Comparison of ENCODE assay signal across 8 mouse cellular contexts in the genomic region with DNA sequence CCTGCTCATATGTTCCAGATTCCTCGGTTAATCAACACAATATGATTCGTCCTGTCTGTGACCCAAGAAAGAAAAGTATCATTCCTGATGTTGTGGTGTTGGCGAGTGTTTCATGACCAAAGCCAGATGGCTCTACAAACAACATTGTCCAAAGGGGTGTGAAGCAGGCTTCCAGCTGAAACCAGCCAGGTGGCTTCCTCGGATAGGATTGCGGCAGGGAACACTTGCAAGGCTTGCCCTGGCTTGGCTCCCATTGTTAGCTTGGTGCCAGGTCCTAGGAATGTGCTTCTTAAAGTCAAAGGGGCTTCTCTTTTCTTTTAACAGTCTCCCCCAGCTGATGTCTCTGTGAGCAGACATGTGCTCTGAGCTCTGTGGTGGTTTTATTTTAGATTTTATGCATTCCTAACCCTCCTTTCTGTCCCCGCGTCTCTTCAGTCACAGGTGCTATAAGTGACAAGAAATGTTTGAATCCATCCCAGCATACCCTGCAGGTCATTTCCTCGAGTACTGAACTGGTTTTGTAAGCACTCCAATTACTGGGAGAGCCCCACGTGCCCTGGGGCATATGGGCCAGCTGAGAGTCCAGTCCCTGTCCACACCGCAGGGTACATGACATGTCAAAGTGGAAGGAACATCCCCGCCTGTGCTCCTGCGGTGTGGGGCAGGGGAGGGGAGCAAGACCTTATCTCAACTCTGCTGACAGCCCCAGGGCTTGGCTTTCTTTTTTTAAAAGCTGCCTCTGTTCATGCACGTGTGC.
DNase-seq lines count a peak whose midpoint lies in the region; ATAC-seq and TF ChIP-seq lines count a peak whose summit lies in the region.

No protein-coding gene starts in this region.

- 56% methylated on average over 13 of the region's 13 CpGs for WGBS in midbrain, postnatal 0 days
- WGBS in midbrain, embryonic 13.5 days = 65% methylated on average over 13 of the region's 13 CpGs
- WGBS in heart, embryonic 13.5 days = 26% methylated on average over 13 of the region's 13 CpGs
- WGBS in lung, adult 2 months = 40% methylated on average over 13 of the region's 13 CpGs
- 61% methylated on average over 13 of the region's 13 CpGs for WGBS in intestine, embryonic 15.5 days

- H3K9ac ChIP-seq in midbrain, postnatal 0 days (replicated peaks; ENCODE audit: low read length, poor library complexity, severe bottlenecking) = no peak overlapping the region
- H3K9ac ChIP-seq in midbrain, embryonic 13.5 days (replicated peaks) = no peak overlapping the region
- peak overlapping the region; percentile 47 for H3K9ac ChIP-seq in heart, embryonic 13.5 days
- H3K9ac ChIP-seq in intestine, embryonic 15.5 days = no peak overlapping the region

- H3K27me3 ChIP-seq in midbrain, postnatal 0 days (ENCODE audit: insufficient read depth, low read length) = no peaks in the 10 kb centered on the region
- no peaks in the 10 kb centered on the region for H3K27me3 ChIP-seq in midbrain, embryonic 13.5 days
- H3K27me3 ChIP-seq in heart, embryonic 13.5 days (replicated peaks) = no peaks in the 10 kb centered on the region
- no peaks in the 10 kb centered on the region for H3K27me3 ChIP-seq in intestine, embryonic 15.5 days (replicated peaks)

- no peak overlapping the region for H3K27ac ChIP-seq in midbrain, postnatal 0 days (ENCODE audit: low read depth, low read length)
- H3K27ac ChIP-seq in midbrain, embryonic 13.5 days = no peak overlapping the region
- H3K27ac ChIP-seq in heart, embryonic 13.5 days (replicated peaks) = peak overlapping the region; percentile 50
- H3K27ac ChIP-seq in intestine, embryonic 15.5 days = no peak overlapping the region

- ATAC-seq in midbrain, postnatal 0 days (ENCODE audit: low FRiP score) = no peak
- ATAC-seq in midbrain, embryonic 13.5 days = no peak
- ATAC-seq in heart, embryonic 13.5 days (ENCODE audit: extremely low read depth, insufficient number of reproducible peaks, low FRiP score, low TSS enrichment) = peak; percentile 40; the same call in 1 of the 2 replicates
- no peak for ATAC-seq in intestine, embryonic 15.5 days

- no peak overlapping the region for H3K4me3 ChIP-seq in midbrain, postnatal 0 days (ENCODE audit: low read depth, low read length)
- no peak overlapping the region for H3K4me3 ChIP-seq in midbrain, embryonic 13.5 days (replicated peaks)
- no peak overlapping the region for H3K4me3 ChIP-seq in heart, embryonic 13.5 days
- no peak overlapping the region for H3K4me3 ChIP-seq in lung, adult 2 months (replicated peaks; ENCODE audit: extremely low read depth, low read depth, low read length)
- no peak overlapping the region for H3K4me3 ChIP-seq in intestine, embryonic 15.5 days (replicated peaks)

- DNase-seq in midbrain, postnatal 0 days (ENCODE audit: low spot score) = peak; percentile 12
- peak; percentile 88 to 91 for DNase-seq in cerebellum, postnatal 36 days
- peak; percentile 39 for DNase-seq in lung, adult 2 months
- DNase-seq in spleen, adult 12 weeks (ENCODE audit: low spot score) = no peak
- no peak for DNase-seq in thymus, postnatal 36 days

- no peaks in the 10 kb centered on the region for H3K36me3 ChIP-seq in midbrain, postnatal 0 days (ENCODE audit: insufficient read depth, low read length)
- no peaks in the 10 kb centered on the region for H3K36me3 ChIP-seq in midbrain, embryonic 13.5 days
- no peaks in the 10 kb centered on the region for H3K36me3 ChIP-seq in heart, embryonic 13.5 days
- H3K36me3 ChIP-seq in intestine, embryonic 15.5 days = no peaks in the 10 kb centered on the region

- TF ChIP-seq CTCF in midbrain, postnatal 0 days (IDR thresholded peaks at IDR 0.05) = no peak
- no peak for TF ChIP-seq CTCF in lung, adult 2 months (IDR thresholded peaks at IDR 0.05; ENCODE audit: insufficient read depth, low read length)

- 0 out of 2 replicates have a peak, but pooled peaks cover 3% of the 10 kb centered on the region for H3K4me1 ChIP-seq in midbrain, postnatal 0 days (ENCODE audit: insufficient read depth, low read length)
- no peaks in the 10 kb centered on the region for H3K4me1 ChIP-seq in midbrain, embryonic 13.5 days (replicated peaks)
- H3K4me1 ChIP-seq in heart, embryonic 13.5 days = peaks cover 27% of the 10 kb centered on the region
- peaks cover 4% of the 10 kb centered on the region for H3K4me1 ChIP-seq in lung, adult 2 months (ENCODE audit: control insufficient read depth, insufficient read depth, low read length)
- no peaks in the 10 kb centered on the region for H3K4me1 ChIP-seq in intestine, embryonic 15.5 days (replicated peaks)

- H3K4me2 ChIP-seq in midbrain, postnatal 0 days (ENCODE audit: low read depth, low read length, poor library complexity, severe bottlenecking) = no peak overlapping the region
- no peak overlapping the region for H3K4me2 ChIP-seq in midbrain, embryonic 13.5 days (replicated peaks)
- H3K4me2 ChIP-seq in heart, embryonic 13.5 days = peak overlapping the region; percentile 50
- H3K4me2 ChIP-seq in intestine, embryonic 15.5 days (replicated peaks) = no peak overlapping the region

- H3K9me3 ChIP-seq in midbrain, postnatal 0 days (ENCODE audit: low read length) = no peaks in the 10 kb centered on the region
- no peaks in the 10 kb centered on the region for H3K9me3 ChIP-seq in midbrain, embryonic 13.5 days
- H3K9me3 ChIP-seq in heart, embryonic 13.5 days = peaks cover 6% of the 10 kb centered on the region; the same call in 1 of the 2 replicates
- no peaks in the 10 kb centered on the region for H3K9me3 ChIP-seq in intestine, embryonic 15.5 days

- no peak for TF ChIP-seq POLR2A in lung, adult 2 months (IDR thresholded peaks at IDR 0.05; ENCODE audit: borderline replicate concordance, extremely low read depth, low read depth, low read length)

Comparison
In these comparisons a context has a peak if more than half of its experiments do, and no peak if none do; other contexts are left out.
1. DNase-seq: peak in midbrain, postnatal 0 days (single experiment), cerebellum, postnatal 36 days (2 of 2) and lung, adult 2 months (single experiment); none in spleen, adult 12 weeks (single experiment) and thymus, postnatal 36 days (0 of 2).